Mouse (Mus musculus): ENCODE measurements around the gene Rpl26.

- no peak for TF ChIP-seq EP300 (IDR thresholded peaks at IDR 0.05)
- TF ChIP-seq CTCF (IDR thresholded peaks at IDR 0.05) = no peak
Observed at GRCm38 (mm10) chr11:68947542-68947993, 46.2 kb downstream of the Rpl26 start.

Data from lung, postnatal 0 days (tissue).